Mouse (Mus musculus): Measurements from ENCODE around the gene Tada2a. TPM values are rescaled to one million over a fixed set of nuclear protein-coding genes. Genes with fewer than 3 reads are reported as not detected.

Gene Tada2a
- polyA plus RNA-seq, 1 experiment, result 10.2 TPM

DNA sequence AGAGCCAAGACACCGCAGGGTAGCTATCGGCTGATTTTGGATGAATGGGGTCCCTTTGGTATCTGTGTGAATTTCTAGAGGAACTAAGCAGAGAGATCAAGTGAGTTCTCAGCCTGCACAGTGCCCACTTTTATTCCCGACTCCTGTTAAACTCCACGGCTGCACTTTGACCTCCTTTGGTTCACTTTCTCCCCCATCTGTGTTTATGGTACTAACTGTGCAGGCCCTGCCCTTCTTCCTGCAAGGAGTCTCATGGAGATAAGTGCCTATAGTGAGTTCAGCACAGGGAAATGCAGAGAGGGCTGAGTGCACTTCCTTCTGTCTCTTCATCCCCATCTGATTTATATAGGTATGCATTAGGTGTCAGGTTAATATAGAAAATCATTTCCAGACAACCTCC is 35.2 kb upstream of the Tada2a start:
- TF ChIP-seq FOSL1 (IDR thresholded peaks at IDR 0.05; ENCODE audit: insufficient read depth, low read length, poor library complexity, severe bottlenecking) (no peak), USF1 (IDR thresholded peaks at IDR 0.05; ENCODE audit: low read depth) (no peak), MYOD1 (IDR thresholded peaks at IDR 0.05; ENCODE audit: control insufficient read depth, insufficient read length, low read depth) (no peak), MYOG (IDR thresholded peaks at IDR 0.05; ENCODE audit: control insufficient read depth, extremely low read depth, insufficient read length) (no peak), MAX (IDR thresholded peaks at IDR 0.05) (no peak), CEBPB (IDR thresholded peaks at IDR 0.05; ENCODE audit: low read depth) (no peak), CTCF (IDR thresholded peaks at IDR 0.05; ENCODE audit: control insufficient read depth, insufficient read depth, insufficient read length) (no peak)
- H3K27me3 ChIP-seq (ENCODE audit: control insufficient read depth, insufficient read depth, insufficient read length), result no peaks in the 10 kb centered on the region
- H3K36me3 ChIP-seq (ENCODE audit: control insufficient read depth, insufficient read depth), result no peaks in the 10 kb centered on the region
- no peaks in the 10 kb centered on the region for H3K79me2 ChIP-seq (ENCODE audit: control insufficient read depth, insufficient read depth)
- no peak overlapping the region for H3K4me3 ChIP-seq (ENCODE audit: insufficient read depth, poor library complexity, severe bottlenecking)
- H3K79me3 ChIP-seq (ENCODE audit: low read depth), result no peaks in the 10 kb centered on the region
- no peak overlapping the region for H3ac ChIP-seq (ENCODE audit: control insufficient read depth, insufficient read length, low read depth)

DNA sequence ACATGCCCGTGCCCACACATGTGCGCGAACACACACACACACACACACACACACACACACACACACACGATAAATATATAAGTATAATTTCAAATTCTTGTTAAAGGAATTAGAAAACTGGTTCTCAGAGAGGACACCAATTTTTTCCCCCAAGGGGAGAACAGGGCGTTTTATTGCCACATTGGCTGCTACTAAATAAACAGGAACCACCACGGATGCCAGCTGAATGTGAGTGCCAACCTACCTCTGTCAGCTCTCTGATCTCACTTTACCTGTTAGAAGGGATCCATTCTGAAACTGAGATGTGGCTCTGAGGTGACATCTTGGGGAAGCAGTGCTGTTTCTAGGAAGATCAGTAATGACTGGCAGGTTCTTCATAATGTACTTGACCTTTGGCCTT is 34.7 kb upstream of the Tada2a start:
- no peaks in the 10 kb centered on the region for H3K79me3 ChIP-seq (ENCODE audit: low read depth)
- no peaks in the 10 kb centered on the region for H3K36me3 ChIP-seq (ENCODE audit: control insufficient read depth, insufficient read depth)
- H3K79me2 ChIP-seq (ENCODE audit: control insufficient read depth, insufficient read depth), result no peaks in the 10 kb centered on the region
- H3K27me3 ChIP-seq (ENCODE audit: control insufficient read depth, insufficient read depth, insufficient read length), result no peaks in the 10 kb centered on the region
- H3ac ChIP-seq (ENCODE audit: control insufficient read depth, insufficient read length, low read depth), result no peak overlapping the region
- TF ChIP-seq USF1 (IDR thresholded peaks at IDR 0.05; ENCODE audit: low read depth) (no peak), CTCF (IDR thresholded peaks at IDR 0.05; ENCODE audit: control insufficient read depth, insufficient read depth, insufficient read length) (no peak), MYOD1 (IDR thresholded peaks at IDR 0.05; ENCODE audit: control insufficient read depth, insufficient read length, low read depth) (no peak), FOSL1 (IDR thresholded peaks at IDR 0.05; ENCODE audit: insufficient read depth, low read length, poor library complexity, severe bottlenecking) (no peak), CEBPB (IDR thresholded peaks at IDR 0.05; ENCODE audit: low read depth) (no peak), MAX (IDR thresholded peaks at IDR 0.05) (no peak), MYOG (IDR thresholded peaks at IDR 0.05; ENCODE audit: control insufficient read depth, extremely low read depth, insufficient read length) (no peak)
- H3K4me3 ChIP-seq (ENCODE audit: insufficient read depth, poor library complexity, severe bottlenecking), result no peak overlapping the region

DNA sequence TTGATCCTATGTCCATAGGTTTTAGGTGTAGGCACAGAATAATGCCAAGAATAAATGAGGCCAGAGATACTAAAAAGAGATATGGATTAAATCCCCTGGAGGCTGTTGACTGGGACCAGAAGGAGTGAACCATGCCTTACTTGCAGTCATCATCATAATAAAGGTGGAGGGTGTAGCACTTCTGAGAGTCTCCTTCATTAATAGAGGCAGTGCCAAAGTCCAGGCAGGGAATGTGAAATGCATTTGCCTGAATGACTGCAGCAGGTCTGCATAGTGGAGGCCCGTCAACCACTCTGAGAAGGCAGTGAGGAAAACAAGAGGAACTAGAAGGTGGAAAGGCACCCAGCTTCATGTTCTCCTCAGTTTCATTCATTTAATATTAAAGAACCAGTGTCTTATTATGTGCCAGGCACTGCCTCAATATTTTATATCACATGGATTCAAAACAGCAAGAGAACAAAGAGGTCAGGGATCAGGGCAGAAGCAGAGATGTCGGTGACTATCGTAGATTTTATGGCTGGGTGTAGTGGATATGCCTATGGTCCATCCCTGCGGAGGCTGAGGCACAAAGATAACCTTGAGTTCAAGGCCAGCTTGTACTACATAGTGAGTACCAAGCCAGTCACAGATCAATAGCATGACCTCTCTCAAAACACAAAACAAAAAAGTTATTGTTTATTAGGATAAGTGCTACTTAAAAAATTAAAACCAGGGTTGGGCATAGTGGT is 27.3 kb upstream of the Tada2a start:
- H3K36me3 ChIP-seq (ENCODE audit: control insufficient read depth, insufficient read depth), result no peaks in the 10 kb centered on the region
- no peak overlapping the region for H3ac ChIP-seq (ENCODE audit: control insufficient read depth, insufficient read length, low read depth)
- H3K27me3 ChIP-seq (ENCODE audit: control insufficient read depth, insufficient read depth, insufficient read length), result no peaks in the 10 kb centered on the region
- H3K79me3 ChIP-seq (ENCODE audit: low read depth), result no peaks in the 10 kb centered on the region
- no peak overlapping the region for H3K4me3 ChIP-seq (ENCODE audit: insufficient read depth, poor library complexity, severe bottlenecking)
- H3K79me2 ChIP-seq (ENCODE audit: control insufficient read depth, insufficient read depth), result no peaks in the 10 kb centered on the region
- TF ChIP-seq CTCF (IDR thresholded peaks at IDR 0.05; ENCODE audit: control insufficient read depth, insufficient read depth, insufficient read length) (no peak), CEBPB (IDR thresholded peaks at IDR 0.05; ENCODE audit: low read depth) (no peak), MYOD1 (IDR thresholded peaks at IDR 0.05; ENCODE audit: control insufficient read depth, insufficient read length, low read depth) (no peak)

DNA sequence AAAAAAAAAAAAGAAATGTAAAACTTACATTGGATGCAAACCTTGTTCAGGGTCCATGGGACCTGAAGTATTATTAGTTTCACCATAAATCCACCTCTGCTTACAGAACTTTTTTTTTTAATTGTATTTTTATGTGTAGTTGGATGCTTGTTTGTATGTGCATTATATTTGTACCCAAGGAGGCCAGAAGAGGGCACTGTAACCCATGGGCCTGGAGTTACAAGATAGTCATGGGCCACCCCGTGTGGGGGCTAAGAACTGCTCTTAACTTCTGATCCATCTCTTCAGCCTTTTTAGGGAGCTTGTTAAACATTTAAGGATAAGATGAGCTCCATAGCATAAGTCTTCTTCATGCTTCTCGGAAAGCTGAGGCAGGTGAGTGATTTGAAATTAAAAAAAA is 21.5 kb upstream of the Tada2a start:
- Histone ChIP-seq H3K36me3 (ENCODE audit: control insufficient read depth, insufficient read depth) (no peaks in the 10 kb centered on the region), H3K4me3 (ENCODE audit: insufficient read depth, poor library complexity, severe bottlenecking) (no peak overlapping the region), H3K27me3 (ENCODE audit: control insufficient read depth, insufficient read depth, insufficient read length) (no peaks in the 10 kb centered on the region), H3ac (ENCODE audit: control insufficient read depth, insufficient read length, low read depth) (no peak overlapping the region), H3K79me3 (ENCODE audit: low read depth) (no peaks in the 10 kb centered on the region), H3K79me2 (ENCODE audit: control insufficient read depth, insufficient read depth) (no peaks in the 10 kb centered on the region)
- TF ChIP-seq MYOD1 (IDR thresholded peaks at IDR 0.05; ENCODE audit: control insufficient read depth, insufficient read length, low read depth) (no peak), MAX (IDR thresholded peaks at IDR 0.05) (no peak)

DNA sequence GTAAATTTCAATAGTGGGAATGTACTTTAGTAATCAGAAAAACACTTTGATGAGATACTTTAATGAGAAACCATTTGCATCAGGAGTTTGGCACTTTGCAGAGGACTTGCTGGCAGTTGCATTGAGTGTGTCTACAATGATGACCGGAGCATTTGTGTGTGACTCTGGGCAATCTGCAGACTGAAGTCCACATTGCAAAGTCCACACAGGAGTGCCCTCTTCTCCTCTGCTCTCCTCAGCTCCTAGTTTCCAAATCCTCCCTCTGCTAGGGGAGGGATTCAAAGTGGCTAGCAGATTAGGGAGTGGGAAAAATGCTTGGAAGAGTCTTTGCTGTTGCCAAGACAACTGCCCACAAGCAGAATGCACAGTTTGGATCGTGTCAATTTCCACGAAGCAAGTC is 16.7 kb upstream of the Tada2a start:
- Histone ChIP-seq H3K79me3 (ENCODE audit: low read depth) (no peaks in the 10 kb centered on the region), H3K27me3 (ENCODE audit: control insufficient read depth, insufficient read depth, insufficient read length) (no peaks in the 10 kb centered on the region), H3K36me3 (ENCODE audit: control insufficient read depth, insufficient read depth) (no peaks in the 10 kb centered on the region), H3K4me3 (ENCODE audit: insufficient read depth, poor library complexity, severe bottlenecking) (no peak overlapping the region), H3K79me2 (ENCODE audit: control insufficient read depth, insufficient read depth) (no peaks in the 10 kb centered on the region), H3ac (ENCODE audit: control insufficient read depth, insufficient read length, low read depth) (no peak overlapping the region)
- no peak for TF ChIP-seq FOSL1 (IDR thresholded peaks at IDR 0.05; ENCODE audit: insufficient read depth, low read length, poor library complexity, severe bottlenecking)
- no peak for TF ChIP-seq USF1 (IDR thresholded peaks at IDR 0.05; ENCODE audit: low read depth)
- TF ChIP-seq MAX (IDR thresholded peaks at IDR 0.05), result no peak
- no peak for TF ChIP-seq MYOD1 (IDR thresholded peaks at IDR 0.05; ENCODE audit: control insufficient read depth, insufficient read length, low read depth)
- no peak for TF ChIP-seq CTCF (IDR thresholded peaks at IDR 0.05; ENCODE audit: control insufficient read depth, insufficient read depth, insufficient read length)
- no peak for TF ChIP-seq CEBPB (IDR thresholded peaks at IDR 0.05; ENCODE audit: low read depth)
- no peak for TF ChIP-seq MYOG (IDR thresholded peaks at IDR 0.05; ENCODE audit: control insufficient read depth, extremely low read depth, insufficient read length)

GRCm38 (mm10) chr11:84145201-84145798 is 15.9 kb upstream of the Tada2a start:
- TF ChIP-seq MYOG (IDR thresholded peaks at IDR 0.05; ENCODE audit: control insufficient read depth, extremely low read depth, insufficient read length) (no peak), FOSL1 (IDR thresholded peaks at IDR 0.05; ENCODE audit: insufficient read depth, low read length, poor library complexity, severe bottlenecking) (no peak), MAX (IDR thresholded peaks at IDR 0.05) (no peak), CEBPB (IDR thresholded peaks at IDR 0.05; ENCODE audit: low read depth) (no peak)
- Histone ChIP-seq H3K79me2 (ENCODE audit: control insufficient read depth, insufficient read depth) (no peaks in the 10 kb centered on the region), H3K36me3 (ENCODE audit: control insufficient read depth, insufficient read depth) (no peaks in the 10 kb centered on the region), H3K4me3 (ENCODE audit: insufficient read depth, poor library complexity, severe bottlenecking) (no peak overlapping the region), H3K27me3 (ENCODE audit: control insufficient read depth, insufficient read depth, insufficient read length) (no peaks in the 10 kb centered on the region), H3K79me3 (ENCODE audit: low read depth) (no peaks in the 10 kb centered on the region), H3ac (ENCODE audit: control insufficient read depth, insufficient read length, low read depth) (no peak overlapping the region)
